Comparison of ENCODE assay signal across 23 mouse cellular contexts in the genomic region with DNA sequence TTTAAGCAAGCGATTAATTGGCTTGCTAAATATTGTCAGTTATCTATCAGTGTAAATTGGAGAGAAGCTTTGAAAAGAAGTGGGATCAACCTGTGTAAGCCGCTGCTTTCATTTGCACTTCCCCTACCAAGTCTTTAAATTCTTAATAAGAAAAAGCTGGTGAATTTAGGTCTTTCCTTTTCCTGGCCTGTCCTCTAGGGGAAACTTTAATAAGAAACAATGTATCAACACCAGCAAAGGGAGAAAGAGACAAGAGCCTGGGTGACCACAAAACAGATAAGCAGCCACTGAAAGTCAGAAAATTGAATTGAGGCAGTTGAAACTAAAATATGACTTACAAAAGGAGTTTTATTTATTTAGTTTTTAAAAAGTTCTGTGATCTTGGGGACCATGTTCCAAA. TPM values are rescaled to one million over a fixed set of nuclear protein-coding genes. Genes with fewer than 3 reads are reported as not detected.
DNase-seq lines count a peak whose midpoint lies in the region; ATAC-seq and TF ChIP-seq lines count a peak whose summit lies in the region.
"Had no signal": no experiment of that assay in that cellular context is flagged by ENCODE, and none has a peak within 500 bp of the region (broad histone marks: within the 10 kb centered on the region; RNA-seq: fewer than 3 reads in every experiment).

No protein-coding gene starts in this region.

- H3K36me3 ChIP-seq in midbrain, embryonic 14.5 days (ENCODE audit: control insufficient read depth, insufficient read depth, low read length) = no peaks in the 10 kb centered on the region
- no peaks in the 10 kb centered on the region for H3K36me3 ChIP-seq in midbrain, embryonic 10.5 days
- no peaks in the 10 kb centered on the region for H3K36me3 ChIP-seq in stomach, postnatal 0 days (ENCODE audit: control insufficient read depth, insufficient read depth, low read length)
- H3K36me3 ChIP-seq in heart, adult 2 months (ENCODE audit: control insufficient read depth, insufficient read depth, low read length) = no peaks in the 10 kb centered on the region
- H3K36me3 ChIP-seq: embryonic facial prominence, embryonic 13.5 days; forebrain, embryonic 12.5 days; heart, embryonic 15.5 days had no signal

- H3K4me3 ChIP-seq in cerebellum, adult 2 months (replicated peaks; ENCODE audit: insufficient read depth, low read depth, low read length) = no peak overlapping the region
- H3K4me3 ChIP-seq in midbrain, embryonic 14.5 days (replicated peaks; ENCODE audit: low read depth, low read length) = no peak overlapping the region
- no peak overlapping the region for H3K4me3 ChIP-seq in midbrain, embryonic 10.5 days
- H3K4me3 ChIP-seq in stomach, postnatal 0 days (ENCODE audit: low read depth, low read length) = no peak overlapping the region
- H3K4me3 ChIP-seq in heart, adult 2 months = no peak overlapping the region
- H3K4me3 ChIP-seq: embryonic facial prominence, embryonic 13.5 days; forebrain, embryonic 12.5 days; heart, embryonic 15.5 days had no signal

- DNase-seq in cerebellum, adult 9-10 months = peak; percentile 38
- no peak for DNase-seq in cerebellum, adult 2 months
- peak; percentile 14 for DNase-seq in midbrain, embryonic 14.5 days
- no peak for DNase-seq in midbrain, embryonic 10.5 days (ENCODE audit: low spot score)
- DNase-seq in 3T3-L1 (ENCODE audit: low read depth, low spot score) (peak; percentile 70), MN1 (ENCODE audit: low spot score) (peak; percentile 36)
- no peak for DNase-seq in stomach, postnatal 0 days (ENCODE audit: low spot score)
- no peak for DNase-seq in heart, adult 2 months
- DNase-seq: adrenal gland, postnatal 14 days; cerebellum, adult 9-11 months; cerebellum, postnatal 36 days; gastrocnemius, postnatal 10 days; heart, adult 18-20 months; heart, postnatal 14 days had no signal

- TF ChIP-seq POLR2A in cerebellum, adult 2 months (IDR thresholded peaks at IDR 0.05; ENCODE audit: borderline replicate concordance, insufficient read depth, low read length) = no peak
- TF ChIP-seq POLR2A in heart, adult 2 months (IDR thresholded peaks at IDR 0.05; ENCODE audit: insufficient read depth, low read depth, low read length) = no peak

- no peaks in the 10 kb centered on the region for H3K4me1 ChIP-seq in cerebellum, adult 2 months (ENCODE audit: control insufficient read depth, insufficient read depth, low read length)
- H3K4me1 ChIP-seq in midbrain, embryonic 14.5 days (ENCODE audit: control insufficient read depth, insufficient read depth, low read length) = peaks cover 18% of the 10 kb centered on the region
- peaks cover 25% of the 10 kb centered on the region for H3K4me1 ChIP-seq in midbrain, embryonic 10.5 days
- H3K4me1 ChIP-seq in stomach, postnatal 0 days (replicated peaks; ENCODE audit: control insufficient read depth, insufficient read depth) = no peaks in the 10 kb centered on the region; the same call in 1 of the 2 replicates
- no peaks in the 10 kb centered on the region for H3K4me1 ChIP-seq in heart, adult 2 months (ENCODE audit: control insufficient read depth, insufficient read depth, low read length)

- no peak for TF ChIP-seq CTCF in cerebellum, adult 2 months (IDR thresholded peaks at IDR 0.05; ENCODE audit: borderline replicate concordance, insufficient read depth, low read depth, low read length)
- no peak for TF ChIP-seq CTCF in stomach, postnatal 0 days (IDR thresholded peaks at IDR 0.05; ENCODE audit: low read depth)
- no peak for TF ChIP-seq CTCF in heart, adult 2 months (IDR thresholded peaks at IDR 0.05)

- 85% methylated on average over 2 of the region's 2 CpGs for WGBS in cerebellum, adult 2 months
- WGBS in midbrain, embryonic 14.5 days = 53% methylated on average over 2 of the region's 2 CpGs
- 54% methylated on average over 2 of the region's 2 CpGs for WGBS in midbrain, embryonic 10.5 days
- 77% methylated on average over 2 of the region's 2 CpGs for WGBS in stomach, postnatal 0 days
- 71% methylated on average over 2 of the region's 2 CpGs for WGBS in heart, adult 2 months

- H3K27ac ChIP-seq in cerebellum, adult 2 months (ENCODE audit: insufficient read depth, low read length) = no peak overlapping the region
- H3K27ac ChIP-seq in midbrain, embryonic 14.5 days (replicated peaks; ENCODE audit: low read depth, low read length) = no peak overlapping the region
- no peak overlapping the region for H3K27ac ChIP-seq in midbrain, embryonic 10.5 days (replicated peaks)
- H3K27ac ChIP-seq in stomach, postnatal 0 days (replicated peaks) = no peak overlapping the region
- H3K27ac ChIP-seq in heart, adult 2 months = no peak overlapping the region
- H3K27ac ChIP-seq: embryonic facial prominence, embryonic 13.5 days; forebrain, embryonic 12.5 days; heart, embryonic 15.5 days had no signal

- peak overlapping the region; percentile 92; the same call in 1 of the 2 replicates for H3K4me2 ChIP-seq in midbrain, embryonic 14.5 days (ENCODE audit: low read length)
- H3K4me2 ChIP-seq in stomach, postnatal 0 days (replicated peaks; ENCODE audit: low read depth) = no peak overlapping the region
- H3K4me2 ChIP-seq: embryonic facial prominence, embryonic 13.5 days; heart, embryonic 11.5 days; heart, embryonic 15.5 days had no signal

- intact Hi-C loops in heart, adult 2 months (cut with DNase I) = no loop called here

- H3K9me3 ChIP-seq in midbrain, embryonic 14.5 days (ENCODE audit: control insufficient read depth, low read length) = no peaks in the 10 kb centered on the region
- no peaks in the 10 kb centered on the region for H3K9me3 ChIP-seq in midbrain, embryonic 10.5 days (replicated peaks)
- no peaks in the 10 kb centered on the region for H3K9me3 ChIP-seq in stomach, postnatal 0 days (ENCODE audit: control insufficient read depth, low read length)
- H3K9me3 ChIP-seq: embryonic facial prominence, embryonic 13.5 days; forebrain, embryonic 12.5 days; heart, embryonic 15.5 days had no signal

- no peak for TF ChIP-seq EP300 in stomach, postnatal 0 days (optimal IDR thresholded peaks at IDR 0.05)
- no peak for TF ChIP-seq EP300 in heart, adult 2 months (IDR thresholded peaks at IDR 0.05; ENCODE audit: insufficient read depth, low read depth, low read length)

- H3K27me3 ChIP-seq in cerebellum, adult 2 months (ENCODE audit: control insufficient read depth, insufficient read depth, low read length) = no peaks in the 10 kb centered on the region
- peaks cover 21% of the 10 kb centered on the region for H3K27me3 ChIP-seq in midbrain, embryonic 14.5 days (ENCODE audit: control insufficient read depth, insufficient read depth, low read length)
- H3K27me3 ChIP-seq in midbrain, embryonic 10.5 days (ENCODE audit: low read depth, poor library complexity, severe bottlenecking) = peaks cover 41% of the 10 kb centered on the region
- H3K27me3 ChIP-seq in stomach, postnatal 0 days (ENCODE audit: control insufficient read depth, insufficient read depth, low read length) = peaks cover 14% of the 10 kb centered on the region
- peaks cover 12% of the 10 kb centered on the region for H3K27me3 ChIP-seq in heart, adult 2 months (ENCODE audit: control insufficient read depth, insufficient read depth, low read length)

- H3K9ac ChIP-seq in midbrain, embryonic 14.5 days (replicated peaks; ENCODE audit: low read length) = no peak overlapping the region
- no peak overlapping the region for H3K9ac ChIP-seq in stomach, postnatal 0 days (ENCODE audit: low read length)
- H3K9ac ChIP-seq in heart, adult 2 months (ENCODE audit: low read depth, low read length) = no peak overlapping the region
- H3K9ac ChIP-seq: embryonic facial prominence, embryonic 13.5 days; forebrain, embryonic 12.5 days; heart, embryonic 15.5 days had no signal

- H3K79me2 ChIP-seq in heart, adult 2 months (replicated peaks; ENCODE audit: control insufficient read depth, insufficient read depth, low read length) = no peaks in the 10 kb centered on the region

- ATAC-seq in midbrain, embryonic 14.5 days (ENCODE audit: low FRiP score, low TSS enrichment) = no peak
- no peak for ATAC-seq in stomach, postnatal 0 days (ENCODE audit: low FRiP score, low TSS enrichment)
- ATAC-seq: activated CD4-positive, CD25-positive, alpha-beta regulatory T cell, adult 4 months; forebrain, embryonic 16.5 days; hindbrain, postnatal 0 days; Patski had no signal

RNA-seq across cellular contexts. Expression of a gene that starts 4.9 kb away (rescaled TPM):
- 5.7 and 5.9 TPM in 2 replicates for polyA plus RNA-seq in cerebellum, adult 2 months (2012; rRNA removed)
- 5.2 and 6.3 TPM in 2 replicates for polyA plus RNA-seq in midbrain, embryonic 14.5 days (2014; fragmentation: Nextera tagmentation; extraction: Ambion mirVana)
- polyA plus RNA-seq in midbrain, embryonic 10.5 days (2016; fragmentation: Nextera tagmentation; extraction: Ambion mirVana) = 1.5 and 1.6 TPM in 2 replicates
- 2.0 and 2.1 TPM in 2 replicates for polyA plus RNA-seq in stomach, postnatal 0 days (2015; fragmentation: Nextera tagmentation; extraction: Ambion mirVana)
- total RNA-seq in heart, adult 2 months (2021) = 1 to 10 TPM; 3.0 to 7.4 TPM
- 1.4 and 1.5 TPM in 2 replicates for polyA plus RNA-seq in heart, adult 2 months (2012; rRNA removed)
- total RNA-seq: hematopoietic stem cell, adult 5-6 weeks had no signal

Comparison
In these comparisons a context has a peak if more than half of its experiments do, and no peak if none do; other contexts are left out.
1. DNase-seq: peak in cerebellum, adult 9-10 months (single experiment), midbrain, embryonic 14.5 days (single experiment), 3T3-L1 (single experiment) and MN1 (single experiment); none in cerebellum, adult 2 months (0 of 2), midbrain, embryonic 10.5 days (single experiment), stomach, postnatal 0 days (single experiment) and heart, adult 2 months (0 of 2).